Mouse (Mus musculus) heart, postnatal 14 days (tissue): Measurements from ENCODE around the gene Gna13. TPM values are rescaled to one million over a fixed set of nuclear protein-coding genes. Genes with fewer than 3 reads are reported as not detected.

Experiments
- DNase-seq, 2 experiments: peaks; one replicate each; pipeline ENCODE4 v3.0.0; 2021 to 2022
- intact Hi-C: fragments of 180-260 bp; cut with DNase I; formaldehyde crosslinking; loops from one replicate; pipeline ENCODE4 v1.15.1; 2025
- total RNA-seq, 2 experiments: library from RNA; stranded (reverse); gene quantifications; 2 replicates each; pipeline ENCODE4 v1.2.3; 2021

The Gna13 gene
- total RNA-seq, 2 experiments from 2014 or later, result 37.6 to 38.4 TPM

DNA sequence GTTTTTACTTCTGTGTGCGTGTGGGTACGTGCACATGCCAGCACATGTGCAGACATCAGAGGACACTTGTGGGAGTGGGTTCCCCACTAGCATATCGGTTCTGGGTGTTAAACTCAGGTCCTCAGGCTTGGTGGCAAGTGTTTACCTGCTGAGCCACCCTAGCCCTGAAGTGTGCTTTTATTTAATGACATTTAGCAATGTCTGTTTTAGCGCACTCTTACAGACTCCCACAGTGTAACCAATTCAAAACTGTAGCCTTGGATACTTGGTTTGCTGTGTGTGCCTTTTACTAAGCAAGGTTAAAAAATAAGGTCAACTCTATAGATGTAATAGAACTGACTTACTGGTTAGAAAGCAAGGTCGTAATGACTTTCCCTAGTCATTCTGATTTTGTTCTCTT is 3.2 kb downstream of the Gna13 start:
- intact Hi-C loops, result loop anchor here (5.0 kb wide), 1 partner anchor 34 kb away; no protein-coding TSS in a partner anchor
- no peak for DNase-seq

DNA sequence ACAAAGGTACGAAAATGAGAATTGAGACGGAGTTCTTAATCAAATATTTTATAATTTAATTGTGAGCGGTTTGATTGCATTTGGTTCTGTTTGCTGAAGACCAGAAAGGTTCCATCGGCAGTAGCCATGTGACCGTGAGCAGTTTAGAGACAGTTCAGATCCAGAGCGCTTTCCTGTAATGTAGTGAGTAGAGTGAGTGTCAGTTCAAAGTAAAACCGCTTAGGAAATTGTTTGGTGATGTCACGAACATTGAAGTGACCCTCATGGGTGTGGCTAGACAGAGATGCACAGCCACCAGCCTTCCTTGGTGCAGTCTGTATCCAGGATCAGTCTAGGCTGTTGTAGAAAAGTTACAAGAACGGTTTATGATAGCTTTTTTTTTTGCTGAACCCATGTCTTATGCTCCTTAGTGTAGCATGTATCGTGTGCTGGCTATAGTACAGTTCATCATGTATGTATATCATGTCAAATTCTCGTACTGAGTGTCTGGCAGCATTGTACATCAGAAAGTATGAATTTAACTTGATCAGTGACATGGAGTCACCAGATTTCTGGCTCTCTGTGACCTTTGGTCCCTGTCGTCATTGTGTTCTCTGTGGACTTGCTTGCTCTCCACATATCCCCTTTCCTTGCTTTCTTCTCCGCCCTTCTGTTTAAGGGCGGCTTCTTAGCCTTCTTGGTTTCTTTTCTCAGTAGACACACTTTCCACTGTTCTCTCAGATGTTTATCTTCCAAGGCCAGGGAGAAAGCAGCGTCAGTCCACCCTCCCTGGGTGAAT is 4.4 kb downstream of the Gna13 start:
- intact Hi-C loops, result loop anchor here (5.0 kb wide), 1 partner anchor 35 kb away; no protein-coding TSS in a partner anchor
- DNase-seq, result no peak

DNA sequence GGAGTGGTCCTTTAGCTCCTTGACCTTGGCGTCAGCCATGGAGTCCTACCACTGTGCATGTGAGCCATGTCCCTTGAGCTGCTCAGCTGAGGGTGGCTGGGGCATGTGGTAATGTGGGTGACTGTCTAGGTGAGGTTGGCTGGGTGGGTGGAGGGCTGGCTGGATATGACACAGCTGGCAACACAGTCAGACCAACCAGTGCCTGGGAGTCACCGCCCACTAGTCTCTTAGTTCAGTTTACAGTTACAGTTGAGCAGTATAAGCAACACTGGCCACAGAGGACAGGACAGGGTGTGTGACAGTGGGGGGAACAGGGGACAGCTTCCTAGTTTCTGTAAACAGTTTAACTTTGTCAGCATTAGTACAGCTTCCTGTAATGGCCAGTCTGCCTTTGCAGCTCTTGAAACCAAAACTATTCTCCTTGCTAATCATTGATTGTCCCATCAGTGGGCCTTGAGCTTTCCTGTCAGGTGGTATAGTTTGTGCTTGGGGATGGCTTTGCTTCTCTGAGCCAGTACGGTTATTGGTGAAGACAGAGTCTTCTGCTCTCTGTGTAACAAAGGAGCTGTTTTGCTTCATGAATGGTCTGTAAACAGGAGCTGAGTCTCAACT is 6.5 kb downstream of the Gna13 start:
- no peak for DNase-seq
- intact Hi-C loops, result loop anchor here (5.0 kb wide), 1 partner anchor 37 kb away; no protein-coding TSS in a partner anchor

DNA sequence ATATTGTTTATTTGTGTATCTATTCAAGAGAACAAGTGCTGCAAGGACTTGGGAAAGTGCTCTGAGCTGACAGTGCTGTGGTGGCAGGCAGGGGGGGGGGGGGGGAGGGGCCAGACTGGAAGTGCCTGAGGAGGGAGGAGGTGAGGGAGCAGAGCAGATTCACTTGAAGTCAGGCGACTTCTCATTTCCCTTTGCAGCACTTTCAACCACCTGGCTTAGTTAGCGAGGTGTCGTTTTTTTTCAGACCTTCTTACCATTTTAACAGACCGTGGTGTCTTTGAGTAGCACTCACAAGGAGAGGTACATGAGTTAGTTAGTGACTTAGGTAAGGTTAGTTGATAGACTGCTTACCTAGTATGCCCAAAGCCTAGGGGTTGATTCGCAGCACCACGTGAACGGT is 12.8 kb downstream of the Gna13 start:
- no peak for DNase-seq
- intact Hi-C loops, result loop anchor here (5.0 kb wide), 1 partner anchor 42 kb away; no protein-coding TSS in a partner anchor

DNA sequence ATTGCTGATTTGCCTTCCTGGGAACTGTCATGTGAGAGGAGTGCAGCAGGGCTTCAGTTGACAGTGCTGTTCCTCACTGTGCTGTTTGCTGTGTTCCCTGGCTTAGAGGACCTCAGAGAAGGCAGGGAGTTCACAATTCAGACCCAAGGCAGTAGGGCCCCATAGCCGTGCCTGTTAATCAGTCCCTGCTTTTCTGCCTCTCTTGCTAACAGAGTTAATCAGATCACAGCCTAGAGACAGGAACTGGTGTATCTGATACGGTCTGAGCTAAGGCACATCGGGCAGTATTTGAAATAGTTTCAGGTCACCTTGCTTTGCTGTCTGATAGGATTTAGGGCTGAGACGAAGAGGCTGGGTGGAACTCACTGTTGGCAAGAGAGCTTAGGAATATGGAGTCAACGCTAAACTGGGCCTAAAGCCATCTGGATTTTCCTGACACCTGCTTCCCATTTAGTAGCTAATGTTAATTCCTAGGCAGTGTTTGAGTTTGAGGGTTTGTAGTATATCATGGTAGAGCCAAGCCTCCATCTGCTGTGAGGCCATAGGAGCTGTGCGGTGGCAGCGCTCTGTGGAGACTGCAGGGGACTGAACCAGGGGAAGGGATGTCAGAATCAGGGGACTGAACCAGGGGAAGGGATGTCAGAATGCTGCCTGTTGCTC is 14.0 kb downstream of the Gna13 start:
- DNase-seq, result no peak
- intact Hi-C loops, result loop anchor here (5.0 kb wide), 1 partner anchor 41 kb away; no protein-coding TSS in a partner anchor

DNA sequence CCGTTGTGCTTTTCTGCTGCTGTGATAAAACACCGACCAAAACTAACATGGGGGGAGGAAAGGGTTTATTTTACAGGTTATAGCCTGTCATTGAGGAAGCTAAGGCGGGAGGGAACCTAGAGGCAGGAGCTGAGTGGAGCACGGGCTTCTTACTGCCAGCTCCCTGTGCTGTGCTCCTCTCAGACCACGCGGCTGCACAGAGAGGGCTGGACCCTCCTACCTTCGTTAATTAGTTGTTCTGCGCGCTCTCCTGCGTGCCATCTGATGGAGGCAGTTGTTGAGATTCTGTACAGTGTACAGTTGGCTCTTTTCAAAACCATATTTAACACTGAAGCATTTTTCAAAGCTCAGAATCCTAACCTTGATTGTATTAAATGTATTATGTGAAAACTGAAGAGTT is 14.8 kb downstream of the Gna13 start:
- intact Hi-C loops, result loop anchor here (5.0 kb wide), 1 partner anchor 40 kb away; no protein-coding TSS in a partner anchor

DNA sequence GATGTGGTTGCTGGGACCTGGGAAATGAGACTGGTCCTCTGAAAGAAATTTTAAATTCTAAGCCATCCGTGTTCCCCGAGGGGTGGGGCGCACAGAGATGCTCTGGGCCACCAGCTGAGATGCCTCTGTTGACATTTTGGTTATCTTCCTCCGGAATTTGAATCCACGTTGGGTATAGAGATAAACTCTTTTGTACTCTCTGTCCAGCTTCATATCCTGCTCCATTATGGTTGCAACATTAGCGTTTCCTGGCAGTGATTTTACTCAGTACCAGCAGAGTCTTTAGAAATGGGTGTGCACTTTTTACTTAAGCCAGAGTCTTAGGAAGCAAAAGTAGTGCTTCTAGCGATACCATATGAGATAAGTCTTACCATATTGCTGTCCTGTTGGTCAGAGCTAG is 15.4 kb downstream of the Gna13 start:
- intact Hi-C loops, result loop anchor here (5.0 kb wide), 1 partner anchor 39 kb away; no protein-coding TSS in a partner anchor
- DNase-seq, result no peak

More for the DNA sequence above, 14.8 kb downstream of the Gna13 start:
- no peak for DNase-seq

DNA sequence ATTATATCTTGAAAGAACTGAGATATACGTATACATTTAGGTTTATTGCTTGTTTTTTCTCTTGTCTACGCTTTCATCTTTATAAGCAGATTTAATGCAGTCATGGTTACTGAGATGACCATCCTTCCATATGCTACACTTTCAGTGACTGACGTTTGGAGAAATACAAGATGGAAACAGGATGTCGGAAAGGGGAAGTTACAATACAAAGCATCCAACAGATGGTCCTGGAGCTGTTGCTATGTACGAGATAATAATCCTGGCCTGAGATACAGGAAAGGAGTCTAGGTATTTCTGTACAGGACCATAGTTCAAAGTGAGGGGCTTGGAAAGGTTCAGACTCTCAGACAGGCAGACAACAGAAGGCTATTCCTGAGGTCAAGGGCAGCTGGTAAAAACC is 18.0 kb downstream of the Gna13 start:
- no peak for DNase-seq
- intact Hi-C loops, result no loop called here

DNA sequence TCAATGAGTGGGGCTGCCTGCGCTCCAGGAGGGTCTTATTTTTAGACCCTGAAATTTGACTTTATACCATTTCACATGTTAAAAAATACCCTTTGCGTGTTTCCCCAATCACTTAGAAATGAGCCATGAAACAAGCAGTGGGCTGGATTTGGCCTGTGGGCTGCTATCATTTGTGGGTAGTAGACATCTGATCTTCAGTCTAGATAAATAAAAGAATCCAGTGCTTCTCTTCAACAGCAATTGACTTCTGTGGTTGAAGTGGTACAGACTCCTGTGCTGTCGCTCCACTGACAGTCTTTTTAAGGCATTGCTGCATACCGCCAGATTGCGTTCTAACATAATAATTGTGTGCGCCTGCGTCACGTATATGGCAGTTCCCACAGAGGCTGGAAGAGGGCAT is 22.7 kb downstream of the Gna13 start:
- no peak for DNase-seq
- intact Hi-C loops, result no loop called here

DNA sequence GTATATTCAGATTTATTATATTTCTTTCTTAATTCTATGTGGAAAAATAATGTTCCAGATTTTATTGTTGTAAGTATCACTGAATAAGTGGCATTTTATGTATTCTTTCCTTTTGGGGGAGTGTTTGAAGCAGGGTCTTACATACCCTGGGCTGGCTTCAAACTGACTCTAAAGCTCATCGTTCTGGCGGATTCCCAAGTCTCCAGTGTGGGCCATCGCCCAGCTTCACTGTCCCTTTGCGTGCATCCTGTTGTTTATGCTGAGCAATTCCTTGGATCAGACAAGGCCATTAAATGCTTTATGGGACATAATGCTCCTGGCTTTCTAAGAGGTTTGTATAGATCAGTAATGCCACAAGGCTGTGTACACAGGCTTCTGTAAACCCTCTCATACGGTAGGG is 26.4 kb downstream of the Gna13 start:
- no peak for DNase-seq
- intact Hi-C loops, result no loop called here

DNA sequence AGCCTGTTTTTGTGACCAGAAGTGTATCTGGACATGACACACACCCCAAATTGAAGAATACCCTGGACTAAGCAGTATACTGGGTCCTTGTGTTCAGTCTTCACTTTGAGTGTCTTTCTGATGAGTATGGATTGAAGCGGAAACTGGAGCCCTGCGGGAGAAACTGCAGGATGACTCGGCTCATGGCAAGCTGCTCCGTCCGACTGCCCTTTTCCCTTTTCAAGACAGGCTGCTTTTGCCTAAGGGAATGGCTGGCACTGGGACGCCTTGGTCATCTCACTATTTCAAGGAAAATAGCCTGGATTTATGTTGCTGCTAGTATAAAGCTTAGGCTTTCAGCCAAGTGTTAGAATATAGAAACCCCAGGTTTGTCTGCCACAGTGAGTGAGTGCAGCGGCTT is 28.6 kb downstream of the Gna13 start:
- DNase-seq, result no peak
- intact Hi-C loops, result no loop called here

DNA sequence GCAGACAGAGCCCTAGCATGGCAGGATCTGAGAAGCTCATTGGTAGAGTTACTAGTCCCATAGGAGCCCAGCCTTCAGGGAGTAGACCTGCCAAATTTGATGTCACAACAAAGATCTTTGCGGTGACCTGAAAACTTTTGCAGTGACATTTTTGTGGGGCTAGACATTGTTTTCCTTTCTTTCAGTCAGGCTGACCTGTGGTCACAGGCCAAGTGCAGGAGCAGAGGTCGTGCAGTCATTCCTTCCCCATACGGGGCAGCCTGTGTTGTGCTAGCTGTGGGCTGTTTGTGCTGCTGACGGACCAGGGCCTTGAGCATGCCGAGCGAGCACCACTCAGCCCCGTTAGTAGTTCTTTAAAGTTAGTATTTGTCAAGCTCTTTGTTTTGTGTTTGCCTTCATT is 29.1 kb downstream of the Gna13 start:
- intact Hi-C loops, result no loop called here
- no peak for DNase-seq

DNA sequence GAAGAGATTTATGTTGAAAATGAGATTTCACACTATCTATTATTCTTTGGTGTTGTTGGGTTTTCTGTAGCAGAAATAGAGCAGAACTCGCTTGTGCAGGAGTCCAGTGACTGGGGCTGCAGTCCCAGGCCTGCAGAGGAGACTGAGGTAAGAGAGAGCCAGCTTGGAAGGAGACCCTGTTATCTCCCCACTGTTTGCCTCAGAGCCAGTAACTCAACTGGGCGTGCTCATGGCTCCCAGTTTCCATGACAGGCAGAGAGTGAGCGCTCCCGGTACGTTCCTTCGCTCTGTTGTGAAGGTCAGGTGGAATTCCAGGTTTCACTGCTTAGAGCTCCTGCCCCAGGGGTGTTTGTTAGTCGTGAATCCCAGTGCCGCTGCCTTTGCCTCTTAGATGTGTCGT is 30.0 kb downstream of the Gna13 start:
- no peak for DNase-seq
- intact Hi-C loops, result no loop called here

DNA sequence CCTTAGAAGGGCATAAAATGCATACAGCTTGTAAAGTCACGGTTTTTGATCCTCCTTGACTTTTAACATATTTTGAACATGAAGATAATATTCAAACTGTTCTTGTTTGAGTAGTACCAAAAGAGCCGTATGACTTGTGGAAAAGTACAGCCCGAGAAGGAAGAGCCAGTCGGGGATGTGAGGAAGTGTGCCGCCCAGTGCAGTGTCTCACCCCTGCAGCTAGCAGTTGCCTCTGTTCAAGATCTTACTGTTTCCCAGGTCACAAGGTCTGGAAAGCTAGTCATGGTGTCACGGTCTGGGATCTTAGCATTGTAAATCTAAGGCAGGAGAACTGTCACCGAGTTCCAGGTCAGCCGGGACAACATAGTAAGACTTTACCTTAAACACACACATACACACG is 32.1 kb downstream of the Gna13 start:
- DNase-seq, result no peak
- intact Hi-C loops, result no loop called here

DNA sequence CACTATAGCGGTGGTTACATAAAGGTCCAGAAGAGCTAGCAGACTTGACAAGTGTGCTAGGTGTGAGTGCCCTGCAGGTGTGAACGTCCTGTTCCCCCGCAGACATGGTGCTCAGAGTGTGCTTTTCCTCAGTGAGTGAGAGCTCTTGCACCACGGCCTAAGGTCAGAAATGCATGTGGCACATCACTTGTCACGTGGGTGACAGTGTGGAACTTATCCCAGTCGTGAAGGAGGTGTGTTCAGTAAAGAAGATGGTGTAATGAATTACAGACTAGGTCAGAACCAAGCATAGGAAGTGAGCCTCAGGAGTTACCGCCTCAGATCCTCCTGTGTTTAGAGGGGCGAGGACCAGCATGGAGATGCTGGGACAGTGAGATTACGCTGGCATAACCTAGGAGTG is 32.7 kb downstream of the Gna13 start:
- intact Hi-C loops, result no loop called here
- DNase-seq, result no peak

DNA sequence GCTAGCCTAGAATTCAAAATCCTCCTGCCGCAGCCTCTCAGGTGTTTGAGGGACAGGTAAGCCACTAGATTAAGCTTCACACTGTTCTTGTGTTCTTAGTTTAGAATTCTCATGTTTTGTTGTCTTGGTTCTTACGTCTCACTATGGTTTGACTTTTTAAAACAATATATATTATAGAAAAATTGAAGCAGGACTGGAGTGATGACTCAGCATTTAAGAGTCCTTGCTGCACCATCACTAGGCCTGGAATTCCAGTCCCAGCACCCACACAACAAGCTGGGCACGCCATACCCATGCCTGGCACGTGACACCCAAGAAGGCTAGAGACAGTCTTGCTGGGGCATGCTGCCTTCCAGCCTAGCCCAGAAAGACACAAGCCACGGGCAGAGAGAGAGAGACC is 43.8 kb downstream of the Gna13 start:
- no peak for DNase-seq

DNA sequence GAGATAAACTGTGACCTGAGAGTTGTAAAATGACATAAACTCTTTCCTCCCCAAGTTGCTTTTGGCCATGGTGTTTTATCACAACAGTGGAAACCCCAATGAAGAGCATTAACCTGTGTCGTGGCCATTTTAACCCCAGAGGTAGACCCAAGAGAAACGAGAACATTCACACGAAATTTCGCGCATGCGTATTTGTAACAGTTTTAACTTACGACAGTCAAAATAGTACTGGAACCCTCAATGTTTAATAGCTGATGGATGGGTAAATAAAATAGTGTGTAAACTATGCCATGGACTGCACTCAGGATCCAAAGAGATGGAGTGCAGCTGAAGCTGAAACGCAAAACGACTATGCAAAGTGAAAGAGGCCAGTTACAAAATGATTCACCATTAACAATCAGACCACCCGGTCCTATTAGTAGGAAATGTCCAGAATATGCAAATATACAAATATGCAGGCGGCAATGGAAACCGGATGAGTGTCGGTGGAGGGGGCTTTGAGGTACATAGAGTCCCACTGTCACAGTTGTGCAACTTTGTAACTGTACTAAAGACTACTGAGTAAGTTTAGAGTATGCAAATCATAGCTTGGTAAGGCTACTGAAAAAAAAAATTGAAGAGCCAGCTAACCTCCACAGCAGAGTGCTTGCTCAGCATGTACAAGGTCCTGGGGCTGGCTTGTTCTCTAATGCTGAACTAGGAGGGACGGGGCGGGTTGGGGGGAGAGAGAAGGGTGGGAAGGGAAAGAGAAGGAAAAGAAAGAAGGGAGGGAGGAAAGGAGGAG is 47.8 kb downstream of the Gna13 start:
- DNase-seq, result no peak
- intact Hi-C loops, result no loop called here

More for the DNA sequence above, 43.8 kb downstream of the Gna13 start:
- intact Hi-C loops, result no loop called here

DNA sequence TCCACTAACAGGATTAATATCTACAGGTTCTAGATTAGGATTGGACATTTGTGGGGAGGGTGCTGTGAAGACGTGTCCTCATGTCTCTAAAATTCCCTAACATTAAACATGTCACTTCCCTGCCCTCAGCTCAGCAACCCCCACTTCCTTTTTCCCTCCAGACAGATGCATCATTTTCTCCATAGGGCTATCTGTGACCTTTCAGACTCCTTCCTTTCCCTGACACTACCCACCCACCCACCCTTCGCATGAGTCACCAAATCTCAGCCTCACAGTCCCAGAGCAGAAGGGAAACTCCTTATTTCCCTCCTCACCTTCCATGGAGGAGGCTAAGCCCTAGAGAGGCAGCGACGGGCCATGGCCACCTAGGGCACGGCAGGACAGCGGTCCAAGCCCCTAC is 51.0 kb downstream of the Gna13 start, which contains the start of gene 9930022D16Rik:
Gene 9930022D16Rik (plus strand): TSS at position 301 of the 400 bp plus-strand sequence.
- no peak for DNase-seq
- intact Hi-C loops, result no loop called here

DNA sequence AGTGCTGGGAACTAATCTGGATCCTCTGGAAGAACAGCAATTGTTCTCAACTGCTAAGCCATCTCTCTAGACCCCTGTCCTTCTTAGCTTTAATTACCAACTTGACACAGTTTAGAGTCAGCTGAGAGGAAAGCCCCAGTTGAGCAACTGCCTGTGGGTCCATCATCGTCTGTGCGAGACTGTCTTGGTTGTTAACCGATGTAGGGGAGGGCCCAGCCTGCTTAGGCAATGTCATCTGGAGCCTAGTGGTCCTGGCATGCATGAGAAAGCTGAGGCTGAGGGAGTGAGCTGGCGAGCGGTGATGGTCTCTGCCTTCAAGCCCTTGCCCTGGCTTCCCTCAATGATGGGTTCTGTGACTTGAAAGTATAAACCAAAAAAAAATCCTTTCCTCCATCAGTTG is 52.2 kb downstream of the Gna13 start:
- no peak for DNase-seq
- intact Hi-C loops, result loop anchor here (5.0 kb wide), 1 partner anchor 38 kb away; no protein-coding TSS in a partner anchor

DNA sequence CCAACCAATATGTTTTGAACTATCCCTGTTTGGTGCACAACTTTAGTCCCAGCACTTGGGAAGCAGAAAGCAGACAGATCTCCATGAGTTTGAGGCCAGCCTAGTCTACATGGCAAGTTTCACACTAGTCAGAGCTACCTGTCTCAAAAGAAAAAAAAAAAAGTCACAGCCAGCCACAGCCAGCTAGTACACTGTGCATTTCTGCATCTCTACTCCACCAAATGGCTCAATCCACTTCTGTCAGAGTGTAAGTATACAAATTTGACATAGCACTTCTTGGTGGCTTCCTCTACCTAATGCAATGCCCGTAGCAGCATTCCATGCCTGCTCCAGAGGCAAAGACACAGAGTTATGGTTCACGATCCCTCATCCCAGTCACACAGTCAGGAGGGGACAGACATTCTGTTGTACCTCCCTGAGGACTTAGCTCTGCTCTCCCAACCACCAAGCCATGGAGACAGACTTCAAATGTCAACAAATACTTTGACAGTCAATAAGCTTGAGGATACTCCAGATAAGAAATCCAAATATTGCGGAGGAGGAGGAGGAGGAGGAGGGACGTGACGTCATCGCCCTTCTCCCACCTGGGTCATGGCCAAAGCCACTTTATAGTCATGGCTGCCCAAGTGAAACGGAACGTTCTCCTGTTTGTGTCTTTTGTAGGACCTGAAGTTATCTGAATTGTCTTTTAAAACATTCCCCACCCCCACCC is 54.2 kb downstream of the Gna13 start:
- DNase-seq, result no peak
- intact Hi-C loops, result loop anchor here (5.0 kb wide), 1 partner anchor 40 kb away; no protein-coding TSS in a partner anchor
